Mouse (Mus musculus): ENCODE measurements around the gene B3gnt8.

The B3gnt8 gene

GRCm38 (mm10) chr7:25670096-25670495 lies 43.6 kb downstream of the B3gnt8 start:
- ChIA-PET CTCF (interaction anchor here in 2 of 4 experiments (1.0 to 2.1 kb wide), 4 partner anchors 9 to 22 kb away, joined by 3 to 9 read pairs (median 3); partner anchors contain the start of gene B9d2 (in 2 of the 2)), POLR2A (interaction anchor here in 3 of 4 experiments (0.7 to 5.6 kb wide), 19 partner anchors 9 to 502 kb away, joined by 3 to 73 read pairs (median 5); partner anchors contain the start of genes B9d2 (in 2 of the 3), Bckdha (in 2 of the 3), Exosc5 (in 2 of the 3) and Hnrnpul1 (in 1 of the 3))

GRCm38 (mm10) chr7:25671686-25672085 lies 45.2 kb downstream of the B3gnt8 start:
- ChIA-PET POLR2A (interaction anchor here in 2 of 4 experiments (0.5 to 1.8 kb wide), 9 partner anchors 9 to 164 kb away, joined by 3 to 5 read pairs (median 4); partner anchors contain the start of genes B9d2 (in 2 of the 2), Bckdha (in 1 of the 2), Dmac2 (in 1 of the 2) and Exosc5 (in 1 of the 2)), CTCF (interaction anchor here in 3 of 4 experiments (0.6 to 0.7 kb wide), 4 partner anchors 9 to 186 kb away, joined by 3 to 4 read pairs (median 4); partner anchors contain the start of gene B9d2 (in 1 of the 3))

GRCm38 (mm10) chr7:25672442-25672841 lies 46.0 kb downstream of the B3gnt8 start:
- CTCF ChIA-PET, result interaction anchor here in 3 of 4 experiments (0.6 to 0.7 kb wide), 4 partner anchors 8 to 187 kb away, joined by 3 to 4 read pairs (median 4); partner anchors contain the start of gene B9d2 (in 1 of the 3)
- POLR2A ChIA-PET, result interaction anchor here in 2 of 4 experiments (0.7 to 1.8 kb wide), 7 partner anchors 8 to 53 kb away, joined by 3 to 4 read pairs (median 4); partner anchors contain the start of genes B9d2 (in 1 of the 2), Bckdha (in 1 of the 2), Dmac2 (in 1 of the 2) and Exosc5 (in 1 of the 2)

DNA sequence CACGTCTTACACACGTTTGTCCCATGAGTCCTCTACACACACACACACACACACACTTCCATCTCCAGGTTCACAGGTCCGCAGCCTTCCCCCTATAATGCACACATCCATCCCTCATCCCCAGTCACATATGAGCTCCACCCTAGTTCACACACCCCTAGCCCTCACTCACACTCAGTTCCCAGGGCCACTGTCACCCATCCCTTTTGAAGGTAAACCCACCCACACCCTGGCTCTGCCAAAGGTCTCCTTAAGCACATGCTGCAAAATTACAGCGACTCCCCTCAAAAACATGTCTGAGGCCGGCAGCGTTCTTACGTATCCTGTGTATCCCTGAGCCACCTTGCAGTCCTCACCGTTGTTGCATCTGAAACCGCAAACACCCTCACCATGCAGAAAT lies 47.8 kb downstream of the B3gnt8 start:
- ChIA-PET POLR2A (interaction anchor here in 3 of 4 experiments (0.5 to 4.2 kb wide), 23 partner anchors 10 to 1561 kb away, joined by 3 to 26 read pairs (median 4); partner anchors contain the start of genes Exosc5 (in 2 of the 3), Hnrnpul1 (in 2 of the 3), B3gnt8 (in 1 of the 3) and Bckdha (in 1 of the 3)), CTCF (interaction anchor here (0.5 to 1.4 kb wide), 9 partner anchors 8 to 265 kb away, joined by 3 to 6 read pairs (median 4); no protein-coding TSS in a partner anchor)

DNA sequence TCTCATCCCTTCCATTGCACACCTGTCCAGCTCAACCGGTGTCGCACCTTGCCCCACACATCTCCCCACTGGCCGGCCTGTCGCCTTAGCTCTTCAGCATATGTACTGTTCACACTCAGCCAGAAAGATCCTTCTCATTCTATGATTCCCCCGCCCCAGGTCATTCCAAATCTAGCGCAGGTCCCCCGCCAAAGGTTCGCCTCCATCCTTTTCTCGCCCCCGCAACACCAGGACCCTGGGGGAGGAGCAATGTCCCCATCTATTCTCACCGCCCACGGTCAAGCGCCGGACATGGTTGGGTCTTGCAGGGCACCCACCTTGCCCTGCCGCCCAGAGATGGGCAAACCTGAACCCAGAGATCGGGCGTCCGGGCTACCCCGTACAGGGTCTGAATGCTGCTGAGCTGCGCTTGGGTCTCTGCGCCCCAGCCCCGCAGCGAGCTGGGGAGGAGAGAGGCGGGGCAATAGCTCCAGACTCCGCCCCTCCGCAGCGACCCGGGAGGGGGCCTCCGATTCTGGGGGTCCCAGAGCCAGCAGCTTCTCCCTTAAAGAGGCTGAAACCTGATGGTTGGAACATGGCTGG lies 48.4 kb downstream of the B3gnt8 start, which contains the start of gene Tmem91:
TSS of gene Tmem91 (minus strand) at position 448 of the 582 bp plus-strand sequence.
- ChIA-PET POLR2A (interaction anchor here in 3 of 4 experiments (0.5 to 4.2 kb wide), 30 partner anchors 9 to 1561 kb away, joined by 3 to 26 read pairs (median 4); partner anchors contain the start of genes Exosc5 (in 2 of the 3), Hnrnpul1 (in 2 of the 3), Tgfb1 (in 2 of the 3) and B3gnt8 (in 1 of the 3)), CTCF (interaction anchor here (0.5 to 1.4 kb wide), 10 partner anchors 8 to 265 kb away, joined by 3 to 6 read pairs (median 4); no protein-coding TSS in a partner anchor)

GRCm38 (mm10) chr7:25675405-25675804 lies 49.0 kb downstream of the B3gnt8 start:
- CTCF ChIA-PET, result interaction anchor here in 2 of 4 experiments (0.9 to 1.3 kb wide), 6 partner anchors 9 to 266 kb away, joined by 3 to 4 read pairs (median 3); no protein-coding TSS in a partner anchor
- POLR2A ChIA-PET, result interaction anchor here (0.6 to 4.2 kb wide), 26 partner anchors 8 to 250 kb away, joined by 3 to 26 read pairs (median 4); partner anchors contain the start of genes Exosc5 (in 2 of the 4), Hnrnpul1 (in 2 of the 4), Bckdha (in 1 of the 4) and Dmac2 (in 1 of the 4)

DNA sequence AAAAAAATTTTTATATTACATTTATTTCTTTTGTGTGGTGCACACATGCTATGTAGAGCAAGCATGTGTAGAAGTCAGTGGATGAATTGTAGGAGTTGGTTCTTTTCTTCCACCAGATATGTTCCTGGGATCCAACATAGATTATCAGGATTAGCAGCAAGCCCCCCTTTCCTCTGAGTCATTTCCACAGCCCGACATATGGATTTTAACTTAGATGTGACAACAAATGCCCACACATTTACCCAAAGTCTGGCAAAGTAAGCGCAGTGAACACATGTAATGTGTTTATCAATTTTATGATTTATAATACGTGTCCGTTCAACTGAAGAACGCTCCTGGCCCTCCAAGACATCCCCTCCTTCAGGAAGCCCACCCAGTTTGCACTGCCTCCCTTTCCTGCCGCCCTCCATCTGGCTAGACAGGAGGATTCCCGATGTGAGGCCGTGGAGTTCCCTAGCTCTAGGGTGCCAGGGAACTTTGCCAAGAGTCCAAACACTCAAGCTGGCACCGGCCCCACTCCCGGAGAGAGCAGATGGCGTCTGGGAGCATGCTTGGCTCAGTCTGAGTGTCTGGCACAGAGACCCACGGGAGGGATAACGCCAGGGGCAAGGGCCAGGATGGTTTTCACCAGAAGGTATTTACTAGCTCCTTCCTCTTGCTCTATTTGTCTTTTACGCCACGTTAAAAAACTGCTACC lies 49.8 kb downstream of the B3gnt8 start:
- ChIA-PET CTCF (interaction anchor here in 2 of 4 experiments (1.0 to 1.2 kb wide), 2 partner anchors 12 to 24 kb away, joined by 3 read pairs; no protein-coding TSS in a partner anchor), POLR2A (interaction anchor here in 2 of 4 experiments (0.6 to 4.2 kb wide), 13 partner anchors 8 to 79 kb away, joined by 3 to 26 read pairs (median 4); partner anchors contain the start of genes Exosc5 (in 2 of the 2), Bckdha (in 1 of the 2) and Hnrnpul1 (in 1 of the 2))

DNA sequence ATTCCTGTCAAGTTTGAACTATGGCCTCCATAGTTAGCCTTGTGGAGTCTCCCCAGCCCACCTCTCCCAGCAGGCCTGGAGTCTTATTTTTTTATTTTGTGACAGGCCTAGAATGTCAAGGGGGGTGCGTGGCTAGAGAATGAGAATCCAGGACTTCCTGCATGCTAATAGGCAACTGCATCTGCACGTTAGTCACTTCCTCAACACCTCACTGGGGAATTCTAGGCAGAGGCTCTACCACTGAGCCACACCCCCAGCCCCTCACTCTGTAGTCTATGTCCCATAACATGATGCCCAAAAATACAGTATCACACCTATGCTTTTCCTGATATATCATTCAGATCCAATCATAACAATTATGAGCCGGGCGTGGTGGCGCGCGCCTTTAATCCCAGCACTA lies 50.6 kb downstream of the B3gnt8 start:
- ChIA-PET POLR2A (interaction anchor here in 2 of 4 experiments (0.6 to 4.2 kb wide), 7 partner anchors 8 to 68 kb away, joined by 3 to 26 read pairs (median 3); partner anchors contain the start of gene Exosc5 (in 2 of the 2)), CTCF (interaction anchor here in 1 of 4 experiments (1.2 kb wide), 1 partner anchor 11 kb away, joined by 3 read pairs; no protein-coding TSS in a partner anchor)

GRCm38 (mm10) chr7:25679971-25680370 lies 53.5 kb downstream of the B3gnt8 start:
- POLR2A ChIA-PET, result interaction anchor here in 3 of 4 experiments (0.7 to 3.6 kb wide), 40 partner anchors 9 to 412 kb away, joined by 3 to 39 read pairs (median 4); partner anchors contain the start of genes Hnrnpul1 (in 3 of the 3), Bckdha (in 2 of the 3), Exosc5 (in 2 of the 3) and Cic (in 1 of the 3)

GRCm38 (mm10) chr7:25680514-25681258 lies 54.2 kb downstream of the B3gnt8 start, which contains the start of gene B9d2:
Gene B9d2 (plus strand): TSS chr7:25680780.
- CTCF ChIA-PET, result interaction anchor here in 3 of 4 experiments (0.5 to 2.5 kb wide), 22 partner anchors 9 to 708 kb away, joined by 3 to 9 read pairs (median 4); partner anchors contain the start of genes Atp1a3 (in 1 of the 3), Bckdha (in 1 of the 3), Exosc5 (in 1 of the 3) and Hnrnpul1 (in 1 of the 3)
- POLR2A ChIA-PET, result interaction anchor here (0.6 to 3.6 kb wide), 57 partner anchors 8 to 413 kb away, joined by 3 to 39 read pairs (median 4); partner anchors contain the start of genes Hnrnpul1 (in 3 of the 4), Bckdha (in 2 of the 4), Exosc5 (in 2 of the 4) and Cic (in 1 of the 4)

More at GRCm38 (mm10) chr7:25679971-25680370, 53.5 kb downstream of the B3gnt8 start:
- CTCF ChIA-PET, result interaction anchor here in 3 of 4 experiments (0.5 to 2.5 kb wide), 19 partner anchors 8 to 707 kb away, joined by 3 to 9 read pairs (median 4); partner anchors contain the start of genes Atp1a3 (in 1 of the 3), Bckdha (in 1 of the 3), Exosc5 (in 1 of the 3) and Hnrnpul1 (in 1 of the 3)

- ChIA-PET POLR2A (interaction anchor here (0.6 to 3.6 kb wide), 40 partner anchors 9 to 287 kb away, joined by 3 to 39 read pairs (median 4); partner anchors contain the start of genes Bckdha (in 2 of the 4), Exosc5 (in 2 of the 4), Dmac2 (in 1 of the 4) and Hnrnpul1 (in 1 of the 4)), CTCF (interaction anchor here in 2 of 4 experiments (0.6 to 2.5 kb wide), 9 partner anchors 12 to 266 kb away, joined by 3 to 9 read pairs (median 4); partner anchors contain the start of genes Bckdha (in 1 of the 2) and Exosc5 (in 1 of the 2))
Measured at GRCm38 (mm10) chr7:25681341-25682231, 55.1 kb downstream of the B3gnt8 start.

- POLR2A ChIA-PET, result interaction anchor here in 3 of 4 experiments (0.6 to 2.0 kb wide), 9 partner anchors 9 to 718 kb away, joined by 3 to 9 read pairs (median 4); partner anchors contain the start of gene Tmem91 (in 1 of the 3)
- CTCF ChIA-PET, result no interaction called here
Measured at GRCm38 (mm10) chr7:25683474-25684180, 57.2 kb downstream of the B3gnt8 start.

GRCm38 (mm10) chr7:25684659-25685058 lies 58.2 kb downstream of the B3gnt8 start:
- CTCF ChIA-PET, result no interaction called here
- POLR2A ChIA-PET, result interaction anchor here in 1 of 4 experiments (0.9 to 1.2 kb wide), 2 partner anchors 8 to 10 kb away, joined by 3 to 5 read pairs; no protein-coding TSS in a partner anchor
